Mouse (Mus musculus) neutrophil, adult 5-6 weeks (primary cell): ENCODE data around the gene Tas2r116. TPM values are rescaled to one million over a fixed set of nuclear protein-coding genes. Genes with fewer than 3 reads are reported as not detected.

Experiments used
- ATAC-seq: fragments of 151-379, 151-347 bp; 2 replicates; pipeline ENCODE4 v1.8.0; 2017; ENCODE audit warnings: mild to moderate bottlenecking, moderate TSS enrichment; ENCODE audit not compliant: insufficient number of reproducible peaks, poor library complexity, low FRiP score, severe bottlenecking; ENCODE audit errors: extremely low read depth
- total RNA-seq: library from RNA; stranded (forward); fragments of 200-1000 nt; gene quantifications from 2 replicates; pipeline ENCODE4 v1.2.3, GENCODE M21; 2017

Tas2r116 gene
- total RNA-seq = not detected in 2 replicates

DNA sequence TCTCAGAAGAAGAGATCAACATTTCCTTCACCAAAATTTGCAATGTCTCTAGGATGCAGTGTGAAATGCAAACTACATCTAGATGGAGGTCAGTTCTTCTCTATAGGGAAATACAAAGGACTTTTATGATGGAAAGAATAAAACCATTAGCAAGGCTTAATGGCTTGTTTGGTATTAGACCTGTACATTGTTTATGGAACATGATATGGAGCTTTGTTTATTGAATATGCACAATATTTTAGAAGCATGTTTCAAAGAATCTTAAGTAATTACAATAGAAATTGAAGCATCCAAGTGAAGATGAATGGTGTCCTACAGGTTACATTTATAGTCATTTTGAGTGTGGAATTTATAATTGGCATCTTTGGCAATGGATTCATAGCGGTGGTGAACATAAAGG, at the start of gene Tas2r116:
Gene Tas2r116 (plus strand): TSS at position 301 of the 400 bp plus-strand sequence.
- ATAC-seq = no peak

DNA sequence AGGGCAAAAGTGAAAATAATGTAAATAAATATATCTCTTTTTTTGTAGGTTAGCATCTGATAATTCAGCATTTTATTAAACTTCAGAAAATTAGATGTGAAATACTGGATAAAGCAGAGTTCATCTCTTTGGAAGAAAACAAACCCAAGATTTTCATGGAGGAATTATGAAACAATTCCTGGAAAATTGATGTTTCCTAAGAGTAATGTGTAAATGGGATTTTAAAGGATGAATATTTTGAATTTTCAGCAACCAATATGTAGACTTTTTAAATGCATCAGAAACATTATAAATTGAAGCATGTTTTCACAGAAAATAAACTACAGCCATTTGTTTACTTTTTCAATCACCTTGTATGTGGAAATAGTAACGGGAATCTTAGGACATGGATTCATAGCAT, 8.4 kb upstream of the Tas2r116 start, which contains the start of gene Tas2r123:
Gene Tas2r123 (plus strand): TSS at position 301 of the 400 bp plus-strand sequence.
- ATAC-seq = no peak

DNA sequence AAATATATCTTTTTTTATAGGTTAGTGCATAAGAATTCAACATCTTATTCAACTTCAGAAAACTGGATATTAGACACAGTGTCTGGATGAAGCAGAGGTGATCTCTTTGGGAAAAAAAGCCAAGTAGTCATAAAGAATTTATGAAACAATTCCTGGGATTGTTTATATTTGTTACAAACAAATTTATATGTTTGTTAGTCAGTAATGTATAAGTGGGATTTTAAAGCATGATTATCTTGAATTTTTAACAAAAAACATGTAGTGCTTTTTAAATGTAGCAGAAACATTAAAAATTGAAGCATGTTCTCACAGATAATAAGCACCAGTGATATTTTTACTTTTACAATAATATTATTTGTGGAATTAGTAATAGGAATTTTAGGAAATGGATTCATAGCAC, 12.5 kb downstream of the Tas2r116 start, which contains the start of gene Tas2r110:
Gene Tas2r110 (plus strand): TSS at position 301 of the 400 bp plus-strand sequence.
- ATAC-seq = no peak

DNA sequence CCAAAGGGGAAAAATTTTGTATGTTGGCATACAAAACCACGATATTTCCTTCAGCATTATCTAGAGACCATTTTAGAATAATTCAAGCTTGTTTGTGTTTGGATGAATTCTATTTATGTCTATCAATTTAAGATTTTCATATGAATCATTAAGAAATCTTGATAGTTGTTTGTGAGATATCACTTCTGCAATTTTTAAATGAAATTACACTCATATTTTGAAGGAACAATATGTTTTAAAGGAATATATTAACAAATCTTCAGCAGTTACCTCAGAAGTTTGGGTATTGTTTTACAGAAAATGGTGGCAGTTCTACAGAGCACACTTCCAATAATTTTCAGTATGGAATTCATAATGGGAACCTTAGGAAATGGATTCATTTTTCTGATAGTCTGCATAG, 37.5 kb downstream of the Tas2r116 start, which contains the start of gene Tas2r113:
Gene Tas2r113 (plus strand): TSS at position 301 of the 400 bp plus-strand sequence.
- no peak for ATAC-seq

Other genes with a start within 250 kb of the Tas2r116 start
- gene A630073D07Rik, start 203.9 kb upstream of the Tas2r116 start, total RNA-seq = not detected in 2 replicates
- not detected in 2 replicates for gene Tas2r120, start 198.5 kb upstream of the Tas2r116 start, total RNA-seq
- not detected in 2 replicates for gene Tas2r121, start 154.4 kb upstream of the Tas2r116 start, total RNA-seq
- gene Tas2r122, start 143.5 kb upstream of the Tas2r116 start, total RNA-seq = not detected in 2 replicates
- not detected in 2 replicates for gene Tas2r115, start 117.4 kb upstream of the Tas2r116 start, total RNA-seq
- not detected in 2 replicates for gene Tas2r124, start 100.7 kb upstream of the Tas2r116 start, total RNA-seq
- not detected in 2 replicates for gene Tas2r102, start 93.3 kb upstream of the Tas2r116 start, total RNA-seq
- gene Tas2r136, start 77.3 kb upstream of the Tas2r116 start, total RNA-seq = not detected in 2 replicates
- not detected in 2 replicates for gene Tas2r117, start 52.6 kb upstream of the Tas2r116 start, total RNA-seq
- not detected in 2 replicates for gene Tas2r123, start 8.3 kb upstream of the Tas2r116 start, total RNA-seq
- gene Tas2r110, start 12.6 kb downstream of the Tas2r116 start, total RNA-seq = not detected in 2 replicates
- not detected in 2 replicates for gene Tas2r113, start 37.6 kb downstream of the Tas2r116 start, total RNA-seq
- not detected in 2 replicates for gene Tas2r125, start 54.2 kb downstream of the Tas2r116 start, total RNA-seq
- gene Tas2r129, start 95.7 kb downstream of the Tas2r116 start, total RNA-seq = not detected in 2 replicates
- gene Tas2r131, start 102.5 kb downstream of the Tas2r116 start, total RNA-seq = not detected in 2 replicates
- not detected in 2 replicates for gene Tas2r109, start 125.5 kb downstream of the Tas2r116 start, total RNA-seq
- gene Tas2r103, start 181.7 kb downstream of the Tas2r116 start, total RNA-seq = not detected in 2 replicates
- gene Tas2r140, start 200.4 kb downstream of the Tas2r116 start, total RNA-seq = not detected in 2 replicates
- gene Smim10l1, start 249.5 kb downstream of the Tas2r116 start, total RNA-seq = 15.8 and 16.1 TPM in 2 replicates